Mouse (Mus musculus) limb, embryonic 14.5 days (tissue): ENCODE results near the gene Efna5. TPM values are rescaled to one million over a fixed set of nuclear protein-coding genes. Genes with fewer than 3 reads are reported as not detected.

Experiments used
- ATAC-seq: fragments of 200-750 bp; cut with Nextera tagmentation; 2 replicates; pipeline ENCODE4 v1.8.0; 2017; ENCODE audit warnings: low read depth, moderate number of reproducible peaks, moderate TSS enrichment; ENCODE audit not compliant: low FRiP score
- DNase-seq: peaks from one replicate; pipeline ENCODE4 v3.0.0-alpha.2; 2015; ENCODE audit warnings: low spot score
- H3K27ac ChIP-seq: fragments of 300-500 bp; sonication (generic); replicated peaks from 2 replicates; pipeline ENCODE4 v1.5.1; 2014; ENCODE audit warnings: low read depth, mild to moderate bottlenecking, low read length, moderate library complexity, mixed read lengths
- H3K27me3 ChIP-seq: fragments of 300-500 bp; sonication (generic); 2 replicates; pipeline ENCODE4 v1.6.1; 2014; ENCODE audit warnings: low read length, mixed read lengths; ENCODE audit not compliant: control insufficient read depth, insufficient read depth
- H3K36me3 ChIP-seq: fragments of 300-500 bp; sonication (generic); 2 replicates; pipeline ENCODE4 v1.6.1; 2014; ENCODE audit warnings: mild to moderate bottlenecking, low read length, moderate library complexity, mixed read lengths; ENCODE audit not compliant: control insufficient read depth, insufficient read depth
- H3K4me1 ChIP-seq: fragments of 300-500 bp; sonication (generic); 2 replicates; pipeline ENCODE4 v1.6.1; 2014; ENCODE audit warnings: antibody characterized with exemption, low read length, mixed read lengths; ENCODE audit not compliant: control insufficient read depth, insufficient read depth
- H3K4me2 ChIP-seq: fragments of 300-500 bp; sonication (generic); replicated peaks from 2 replicates; pipeline ENCODE4 v1.6.1; 2014; ENCODE audit warnings: low read depth, mild to moderate bottlenecking, low read length, moderate library complexity; ENCODE audit not compliant: severe bottlenecking
- H3K4me3 ChIP-seq: fragments of 300-500 bp; sonication (generic); replicated peaks from 2 replicates; pipeline ENCODE4 v1.5.1; 2014; ENCODE audit warnings: low read length
- H3K9ac ChIP-seq: fragments of 300-500 bp; sonication (generic); 2 replicates; pipeline ENCODE4 v1.6.1; 2014; ENCODE audit warnings: mild to moderate bottlenecking, low read depth, low read length, moderate library complexity; ENCODE audit not compliant: severe bottlenecking
- H3K9me3 ChIP-seq: fragments of 300-500 bp; sonication (generic); 2 replicates; pipeline ENCODE4 v1.6.1; 2016; ENCODE audit warnings: low read length; ENCODE audit not compliant: control insufficient read depth
- POLR2A ChIP-seq: fragments of 200-500 bp; IDR thresholded peaks from 2 replicates; pipeline ENCODE4 v1.8.0; 2012; ENCODE audit warnings: inconsistent platforms, mild to moderate bottlenecking, moderate library complexity, borderline replicate concordance; ENCODE audit not compliant: insufficient read depth, insufficient read length; ENCODE audit errors: extremely low read depth
- WGBS: fragments of 180-500 bp; shearing (Covaris S2); extraction: QIAGEN DNeasy Blood & Tissue Kit; methylation state at CpG from one replicate; pipeline ENCODE4 v1.1.7; 2014; 5-methylcytosine and 5-hydroxymethylcytosine counted together
- polyA plus RNA-seq, 2 experiments: library from polyadenylated mRNA; depleted of rRNA in 1 of 2; stranded (reverse) in 1 of 2; unstranded in 1 of 2; fragments of >200 nt; fragmentation: Nextera tagmentation in 1 of 2; extraction: Ambion mirVana in 1 of 2; gene quantifications; 2 replicates each; pipeline versions ENCODE4 v1.2.1 to v1.2.3; 2012 to 2014

Efna5 gene
- polyA plus RNA-seq, 2 experiments = 22.8 to 64.8 TPM

- Histone ChIP-seq H3K36me3 (no peaks in the 10 kb centered on the region), H3K4me1 (peaks cover 11% of the 10 kb centered on the region), H3K27ac (no peak overlapping the region), H3K4me3 (no peak overlapping the region), H3K9ac (no peak overlapping the region), H3K27me3 (no peaks in the 10 kb centered on the region), H3K4me2 (no peak overlapping the region), H3K9me3 (no peaks in the 10 kb centered on the region)
- DNase-seq (no peak), ATAC-seq (no peak)
- WGBS = 70% methylated on average over 4 of the region's 4 CpGs
- TF ChIP-seq POLR2A = no peak
Observed at GRCm38 (mm10) chr17:62689646-62690045, 191.5 kb downstream of the Efna5 start.

DNA sequence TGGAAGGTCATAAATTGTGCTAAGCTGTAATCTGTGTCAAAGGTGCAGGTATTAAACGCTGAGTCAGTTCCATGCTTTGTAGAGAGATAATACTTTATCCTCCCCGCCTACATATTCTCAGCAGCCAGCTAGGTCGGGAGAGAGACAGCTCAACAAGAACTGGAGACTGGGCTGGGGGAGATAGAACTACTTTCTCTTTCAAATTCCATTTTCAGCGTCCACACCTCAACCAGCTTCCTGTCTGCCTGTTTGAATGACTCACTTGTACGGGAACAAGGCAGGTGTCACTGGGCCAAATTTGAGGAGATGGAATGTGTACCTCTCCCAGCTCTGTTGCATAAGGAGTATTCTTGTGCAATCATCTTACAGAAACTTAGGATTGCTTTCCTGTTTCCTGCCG, 193.7 kb downstream of the Efna5 start:
- 47% methylated on average over 6 of the region's 6 CpGs for WGBS
- no peak overlapping the region for H3K9ac ChIP-seq
- no peak for ATAC-seq
- H3K4me3 ChIP-seq = no peak overlapping the region
- no peaks in the 10 kb centered on the region for H3K36me3 ChIP-seq
- no peak overlapping the region for H3K4me2 ChIP-seq
- no peak for TF ChIP-seq POLR2A
- H3K27ac ChIP-seq = no peak overlapping the region
- no peak for DNase-seq
- peaks cover 15% of the 10 kb centered on the region for H3K4me1 ChIP-seq
- H3K9me3 ChIP-seq = no peaks in the 10 kb centered on the region
- H3K27me3 ChIP-seq = no peaks in the 10 kb centered on the region

- no peak for TF ChIP-seq POLR2A
- H3K9me3 ChIP-seq = no peaks in the 10 kb centered on the region
- no peak overlapping the region for H3K4me2 ChIP-seq
- WGBS = 50% methylated on average over 6 of the region's 6 CpGs
- no peak overlapping the region for H3K4me3 ChIP-seq
- H3K27me3 ChIP-seq = no peaks in the 10 kb centered on the region
- DNase-seq (no peak), ATAC-seq (no peak)
- no peak overlapping the region for H3K9ac ChIP-seq
- no peaks in the 10 kb centered on the region for H3K36me3 ChIP-seq
- H3K4me1 ChIP-seq = peaks cover 14% of the 10 kb centered on the region; the same call in 1 of the 2 replicates
- no peak overlapping the region for H3K27ac ChIP-seq
Observed at GRCm38 (mm10) chr17:62685181-62685580, 195.9 kb downstream of the Efna5 start.

GRCm38 (mm10) chr17:62683142-62683541, 198.0 kb downstream of the Efna5 start:
- DNase-seq (no peak), ATAC-seq (no peak)
- no peak overlapping the region for H3K4me2 ChIP-seq
- H3K4me3 ChIP-seq = no peak overlapping the region
- no peaks in the 10 kb centered on the region for H3K36me3 ChIP-seq
- H3K9me3 ChIP-seq = no peaks in the 10 kb centered on the region
- H3K4me1 ChIP-seq = peaks cover 14% of the 10 kb centered on the region; the same call in 1 of the 2 replicates
- TF ChIP-seq POLR2A = no peak
- no peaks in the 10 kb centered on the region for H3K27me3 ChIP-seq
- H3K9ac ChIP-seq = no peak overlapping the region
- 84% methylated on average over 5 of the region's 5 CpGs for WGBS
- no peak overlapping the region for H3K27ac ChIP-seq

- H3K4me2 ChIP-seq = no peak overlapping the region
- no peak overlapping the region for H3K4me3 ChIP-seq
- H3K4me1 ChIP-seq = peaks cover 9% of the 10 kb centered on the region; the same call in 1 of the 2 replicates
- no peaks in the 10 kb centered on the region for H3K27me3 ChIP-seq
- TF ChIP-seq POLR2A = no peak
- 27% methylated on average over 1 of the region's 1 CpGs for WGBS
- H3K9me3 ChIP-seq = no peaks in the 10 kb centered on the region
- H3K9ac ChIP-seq = no peak overlapping the region
- H3K36me3 ChIP-seq = no peaks in the 10 kb centered on the region
- no peak; the same call in 1 of the 2 replicates for ATAC-seq
- DNase-seq = no peak
- H3K27ac ChIP-seq = no peak overlapping the region
Observed at GRCm38 (mm10) chr17:62681726-62682125, 199.4 kb downstream of the Efna5 start.

DNA sequence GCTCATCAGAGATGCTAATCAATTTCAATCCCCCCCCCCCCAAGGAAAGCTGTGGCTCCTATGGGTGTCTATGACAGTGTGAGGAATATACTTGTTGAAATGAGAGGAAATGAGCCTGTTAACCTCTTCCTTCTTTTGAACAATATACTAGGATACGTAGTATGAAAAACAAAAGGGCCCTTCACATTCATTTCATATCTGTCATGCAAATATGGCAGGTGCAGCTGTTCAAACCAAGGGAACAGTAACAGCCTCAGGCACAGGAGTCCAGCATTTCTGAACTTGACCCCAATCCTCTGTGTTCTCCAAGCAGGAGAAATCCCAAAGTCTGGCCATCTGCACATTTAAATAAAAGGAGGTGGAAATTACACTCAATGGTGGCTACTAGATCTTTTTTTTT, 200.4 kb downstream of the Efna5 start:
- Histone ChIP-seq H3K9ac (no peak overlapping the region), H3K4me2 (no peak overlapping the region), H3K4me1 (peaks cover 9% of the 10 kb centered on the region; the same call in 1 of the 2 replicates), H3K27ac (no peak overlapping the region), H3K27me3 (no peaks in the 10 kb centered on the region), H3K36me3 (no peaks in the 10 kb centered on the region), H3K4me3 (no peak overlapping the region), H3K9me3 (no peaks in the 10 kb centered on the region)
- DNase-seq (no peak), ATAC-seq (no peak)
- WGBS = 74% methylated on average over 1 of the region's 1 CpGs
- no peak for TF ChIP-seq POLR2A
